Mouse (Mus musculus) left cerebral cortex, postnatal 25 days (tissue): ENCODE data around the gene Trim72. TPM values are rescaled to one million over a fixed set of nuclear protein-coding genes. Genes with fewer than 3 reads are reported as not detected.
"Not testable (repeated sequence)": the region's sequence is repeated elsewhere in the genome, so short reads cannot be mapped to it uniquely, and the experiment has no call there.

Experiments used
- DNase-seq, 2 experiments: peaks; one replicate each; pipeline ENCODE4 v3.0.0; 2022; ENCODE audit warnings: low spot score in 2 of 2, mixed read lengths in 1 of 2
- intact Hi-C: fragments of 180-260 bp; cut with DNase I; formaldehyde crosslinking; loops from one replicate; pipeline ENCODE4 v1.15.1; 2025
- total RNA-seq, 2 experiments: library from RNA; stranded (reverse); gene quantifications; 2 replicates each; pipeline ENCODE4 v1.2.3; 2021

The Trim72 gene
- total RNA-seq, 2 experiments from 2014 or later, result 1.1 to 1.5 TPM

GRCm38 (mm10) chr7:128004487-128005362 lies 976 bp downstream of the Trim72 start:
- intact Hi-C loops, result no loop called here
- no peak for DNase-seq

GRCm38 (mm10) chr7:128006193-128006592 lies 2.4 kb downstream of the Trim72 start:
- intact Hi-C loops, result no loop called here

GRCm38 (mm10) chr7:128009715-128010340 lies 6.1 kb downstream of the Trim72 start:
- no peak for DNase-seq
- intact Hi-C loops, result no loop called here

More at GRCm38 (mm10) chr7:128006193-128006592, 2.4 kb downstream of the Trim72 start:
- no peak for DNase-seq

GRCm38 (mm10) chr7:128012136-128012780 lies 8.5 kb downstream of the Trim72 start:
- peak in 1 of 2 experiments; percentile 41 for DNase-seq
- intact Hi-C loops, result no loop called here

- intact Hi-C loops, result no loop called here
- DNase-seq, result peak in 1 of 2 experiments; percentile 72
These were observed 9.4 kb downstream of the Trim72 start for GRCm38 (mm10) chr7:128013116-128013515.

GRCm38 (mm10) chr7:128016134-128016533 lies 12.4 kb downstream of the Trim72 start:
- DNase-seq, intact Hi-C loops: not testable (repeated sequence)

- DNase-seq, result no peak
- intact Hi-C loops, result no loop called here
These were observed 12.9 kb downstream of the Trim72 start for GRCm38 (mm10) chr7:128016650-128017049.

- intact Hi-C loops, result no loop called here
- DNase-seq, result no peak
These were observed 14.5 kb downstream of the Trim72 start for GRCm38 (mm10) chr7:128018275-128018674.

- no peak for DNase-seq
- intact Hi-C loops, result no loop called here
These were observed 15.4 kb downstream of the Trim72 start for GRCm38 (mm10) chr7:128019187-128019586.

GRCm38 (mm10) chr7:128022974-128023373 lies 19.2 kb downstream of the Trim72 start:
- no peak for DNase-seq
- intact Hi-C loops, result no loop called here

- intact Hi-C loops, result no loop called here
- no peak for DNase-seq
These were observed 19.8 kb downstream of the Trim72 start for GRCm38 (mm10) chr7:128023565-128023964.

- intact Hi-C loops, result no loop called here
- DNase-seq, result no peak
These were observed 20.6 kb downstream of the Trim72 start for GRCm38 (mm10) chr7:128024364-128024763.

- DNase-seq, result peak in 1 of 2 experiments; percentile 19
- intact Hi-C loops, result no loop called here
These were observed 21.2 kb downstream of the Trim72 start for GRCm38 (mm10) chr7:128024932-128025331.

GRCm38 (mm10) chr7:128025381-128025780 lies 21.6 kb downstream of the Trim72 start:
- intact Hi-C loops, result no loop called here
- DNase-seq, result no peak

GRCm38 (mm10) chr7:128031403-128031976 lies 27.7 kb downstream of the Trim72 start:
- intact Hi-C loops, result no loop called here
- no peak for DNase-seq

GRCm38 (mm10) chr7:128032290-128032988 lies 28.7 kb downstream of the Trim72 start:
- intact Hi-C loops, result no loop called here
- DNase-seq, result no peak

- DNase-seq, result no peak
- intact Hi-C loops, result no loop called here
These were observed 29.2 kb downstream of the Trim72 start for GRCm38 (mm10) chr7:128032989-128033293.

- intact Hi-C loops, result no loop called here
- DNase-seq, result no peak
These were observed 29.9 kb downstream of the Trim72 start for GRCm38 (mm10) chr7:128033616-128034015.

GRCm38 (mm10) chr7:128042161-128042820 lies 38.5 kb downstream of the Trim72 start:
- intact Hi-C loops, result not testable (repeated sequence)

More at GRCm38 (mm10) chr7:128042161-128042820, 38.5 kb downstream of the Trim72 start:
- not testable (repeated sequence) for DNase-seq
